Mouse (Mus musculus) brain, embryonic 14.5 days (tissue): ENCODE data around the gene Usp7.

Experiments used
- CTCF ChIP-seq: fragments of 200-500 bp; IDR thresholded peaks from 2 replicates; pipeline ENCODE4 v1.5.1; 2012; ENCODE audit warnings: inconsistent platforms, mild to moderate bottlenecking, moderate library complexity, borderline replicate concordance; ENCODE audit not compliant: insufficient read depth, insufficient read length; ENCODE audit errors: extremely low read depth
- POLR2A ChIP-seq: fragments of 200-500 bp; IDR thresholded peaks from 2 replicates; pipeline ENCODE4 v1.6.1; 2012; ENCODE audit warnings: mild to moderate bottlenecking, inconsistent platforms, borderline replicate concordance; ENCODE audit not compliant: poor library complexity, insufficient read depth, insufficient read length, severe bottlenecking; ENCODE audit errors: extremely low read depth

- TF ChIP-seq CTCF = no peak
- no peak for TF ChIP-seq POLR2A
Observed at GRCm38 (mm10) chr16:8840557-8840956, 48.4 kb upstream of the Usp7 start.
